Mouse (Mus musculus) CD4-positive helper T cell, adult 2 months (primary cell): ENCODE results near the gene Dhh.
"Not testable (repeated sequence)": the region's sequence is repeated elsewhere in the genome, so short reads cannot be mapped to it uniquely, and the experiment has no call there.

Experiments
- DNase-seq: peaks from one replicate; pipeline ENCODE4 v3.0.0-alpha.2; 2012; ENCODE audit warnings: low read depth, missing footprints, low spot score

Dhh gene

DNA sequence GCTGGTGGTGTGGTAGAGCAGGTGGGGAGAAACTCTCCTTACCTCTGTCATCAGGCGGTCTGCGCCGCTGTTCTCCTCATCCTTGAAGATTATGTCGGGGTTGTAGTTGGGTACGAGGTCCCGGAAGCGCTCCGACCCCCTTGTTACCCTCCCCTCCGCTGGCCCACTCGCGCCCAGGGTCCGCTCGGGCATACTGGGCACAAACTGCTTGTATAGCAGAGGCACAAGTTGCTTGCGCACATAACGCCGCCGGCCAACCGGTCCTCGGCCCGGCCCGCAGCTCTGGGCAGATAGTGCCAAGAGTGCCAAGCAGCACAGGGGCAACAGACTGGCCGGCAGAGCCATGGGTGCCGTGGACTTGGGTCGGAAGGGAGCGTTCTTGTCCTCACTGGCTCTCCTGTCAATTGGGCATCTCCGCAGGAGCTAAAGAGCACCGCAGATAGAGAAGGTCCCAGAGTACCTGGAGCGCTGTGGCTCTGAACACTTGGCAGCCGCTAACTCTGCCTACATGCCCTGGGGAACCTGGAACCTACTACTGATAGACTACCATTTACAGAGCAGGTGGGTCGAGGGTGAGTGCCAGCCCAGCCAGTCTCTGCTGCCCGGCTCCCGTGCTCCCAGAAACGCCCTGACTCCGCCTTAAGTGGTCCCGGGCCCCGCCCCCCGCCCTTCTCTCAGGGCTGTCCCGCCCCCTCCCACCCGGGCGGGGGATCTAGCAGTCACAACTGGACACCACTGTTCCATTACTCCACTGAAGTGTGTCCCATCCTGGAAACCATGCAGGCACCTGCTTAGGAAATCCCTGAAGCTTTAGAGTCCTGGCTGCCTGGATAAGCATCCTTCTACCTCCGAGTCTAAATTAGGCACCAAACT, at the start of gene Dhh:
Gene Dhh (minus strand): TSS at position 613 of the 873 bp plus-strand sequence.
- no peak for DNase-seq

DNA sequence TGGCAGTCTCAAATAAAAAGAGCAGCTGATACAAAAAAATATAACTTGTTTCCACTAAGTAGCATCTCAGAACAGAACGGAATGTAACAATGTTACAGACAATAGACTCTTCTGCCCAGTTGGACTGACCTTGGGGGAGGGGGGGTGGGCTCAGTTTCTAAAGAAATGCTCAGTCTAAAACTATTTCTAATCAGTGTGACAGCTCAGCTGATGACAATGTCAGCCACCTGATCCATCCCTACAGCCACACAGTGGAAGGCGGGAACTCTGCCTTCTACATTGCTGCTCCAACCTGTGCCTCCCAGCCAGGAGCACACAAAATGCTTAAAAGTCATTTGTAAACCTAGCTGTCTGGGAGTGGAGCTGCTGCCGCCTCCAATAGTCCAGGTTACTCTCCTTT, 49.5 kb upstream of the Dhh start:
- no peak for DNase-seq

DNA sequence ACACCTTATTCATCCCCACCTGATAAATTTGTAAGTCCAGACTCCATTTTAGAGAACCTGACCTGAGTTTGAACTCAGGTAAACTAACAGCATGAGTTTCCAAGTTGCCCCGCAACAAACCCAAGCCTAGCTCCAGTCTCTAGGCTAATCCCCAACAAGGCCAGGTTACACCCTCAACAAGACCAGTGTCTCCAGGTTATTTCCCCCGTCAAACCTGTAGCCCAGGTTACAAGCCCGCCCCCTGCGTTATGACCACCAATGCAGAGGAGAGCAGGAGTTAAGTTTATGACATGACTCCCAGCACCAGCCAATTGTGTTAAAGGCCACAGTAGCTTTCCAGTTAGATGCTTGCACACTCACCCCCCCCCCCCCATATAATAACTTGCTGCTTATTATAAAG, 44.8 kb upstream of the Dhh start:
- DNase-seq: no peak

DNA sequence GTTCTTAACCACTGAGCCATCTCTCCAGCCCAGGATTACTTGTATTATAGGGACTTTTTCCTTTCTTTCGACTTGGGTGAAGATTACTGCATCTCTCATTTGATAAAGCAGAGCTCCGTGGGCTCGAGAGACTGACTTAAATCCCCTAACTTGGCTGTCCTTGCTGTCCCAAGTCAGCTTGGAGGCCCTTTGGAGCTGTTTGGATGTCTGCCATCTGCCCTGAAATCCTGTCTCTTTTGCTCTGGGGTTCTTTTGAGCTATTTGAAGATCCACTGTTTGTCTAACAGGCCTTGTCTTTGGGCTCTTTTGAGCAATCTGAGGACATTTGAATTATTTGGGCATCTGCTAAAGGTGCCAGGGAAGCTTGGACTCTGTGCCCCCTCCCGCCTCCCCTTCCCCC, 43.7 kb upstream of the Dhh start:
- DNase-seq: no peak

DNA sequence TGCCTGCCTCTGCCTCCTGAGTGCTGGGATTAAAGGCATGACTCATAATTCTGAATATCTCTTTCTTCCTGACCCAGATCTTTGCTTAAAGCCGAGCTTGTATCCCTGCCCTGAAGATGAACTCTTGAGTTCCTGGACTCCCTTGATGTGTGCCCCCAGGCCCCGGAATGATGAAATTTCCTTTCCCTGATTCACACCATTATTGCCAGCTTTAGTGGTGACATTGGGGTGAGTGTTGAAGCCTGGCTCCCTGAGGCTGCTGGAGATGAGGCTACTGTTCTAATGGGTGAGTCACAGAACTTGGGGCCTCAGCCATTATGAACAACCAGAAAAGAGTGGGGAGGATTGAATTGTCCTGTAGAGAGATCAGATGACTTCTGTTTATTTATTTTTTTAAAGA, 43.2 kb upstream of the Dhh start:
- DNase-seq: no peak

DNA sequence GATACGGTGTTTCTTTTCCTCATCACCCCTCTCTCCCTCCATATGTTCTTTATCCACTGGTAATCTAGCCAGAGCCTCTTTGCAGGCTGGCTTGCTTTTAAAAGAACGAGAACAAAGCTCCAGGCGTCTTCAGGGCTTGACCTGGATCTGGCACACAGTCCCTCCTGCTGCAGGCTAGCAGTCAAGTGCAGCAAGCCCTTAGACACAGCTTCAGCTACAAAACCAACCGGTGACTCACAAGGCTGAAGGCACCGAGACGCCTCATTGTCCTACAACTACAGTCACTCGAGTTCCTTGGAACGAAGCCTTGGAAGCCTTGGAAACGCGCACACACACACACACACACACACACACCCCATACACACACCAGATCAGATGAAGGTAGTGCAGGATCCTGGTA, 42.5 kb upstream of the Dhh start:
- DNase-seq: no peak

DNA sequence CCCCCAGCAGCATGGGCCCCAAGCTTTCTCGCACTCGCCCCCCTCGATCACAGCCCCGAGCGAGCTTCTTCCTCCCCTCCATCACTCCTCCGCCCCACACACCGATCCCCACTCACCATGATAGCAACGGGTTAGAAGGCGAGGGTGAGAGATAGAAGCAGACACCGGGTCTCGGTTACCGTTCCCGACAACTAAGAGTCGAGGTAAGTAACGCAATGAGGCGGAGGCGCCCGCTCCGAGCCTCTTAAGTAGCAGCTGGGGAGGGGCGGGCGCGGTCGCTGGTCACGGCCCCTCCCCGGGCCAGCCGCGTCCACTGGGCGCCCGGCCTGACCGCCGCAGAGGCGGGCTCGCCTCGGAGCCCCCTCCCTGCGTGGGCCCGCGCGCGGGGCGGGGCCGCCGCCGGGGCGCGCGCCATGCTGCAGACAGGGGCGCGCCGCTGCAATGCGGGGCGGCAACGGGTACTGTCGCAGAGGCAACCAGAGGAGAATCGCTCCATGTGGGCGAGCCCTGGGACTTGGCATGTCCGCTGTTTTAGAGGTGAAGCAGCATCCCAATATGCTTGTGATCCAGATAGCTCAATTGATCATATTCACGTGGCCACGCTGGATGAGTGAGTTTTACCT, 36.0 kb upstream of the Dhh start, which contains the start of gene Tuba1b:
Gene Tuba1b (minus strand): TSS at position 349 of the 623 bp plus-strand sequence.
- peak; percentile 92 for DNase-seq

DNA sequence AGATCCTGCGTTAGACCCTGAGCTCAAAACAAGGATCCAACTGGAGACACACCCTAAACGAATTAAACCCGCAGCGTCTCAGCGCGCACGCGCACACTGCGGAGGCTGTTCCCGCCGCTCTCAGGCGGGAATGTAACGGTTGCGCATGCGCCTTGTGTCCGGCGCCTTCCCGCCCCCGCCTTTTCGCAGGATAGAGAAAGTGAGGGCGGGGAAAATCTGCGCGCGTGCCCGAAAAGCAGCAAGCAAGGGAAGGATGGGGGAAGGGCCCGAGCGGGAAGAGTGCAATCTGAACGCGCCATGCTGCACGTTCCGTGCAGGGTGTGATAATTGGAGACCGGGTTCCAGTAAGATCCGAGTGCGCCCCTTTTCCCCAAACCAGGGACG, 35.5 kb upstream of the Dhh start:
- DNase-seq: peak; percentile 97

DNA sequence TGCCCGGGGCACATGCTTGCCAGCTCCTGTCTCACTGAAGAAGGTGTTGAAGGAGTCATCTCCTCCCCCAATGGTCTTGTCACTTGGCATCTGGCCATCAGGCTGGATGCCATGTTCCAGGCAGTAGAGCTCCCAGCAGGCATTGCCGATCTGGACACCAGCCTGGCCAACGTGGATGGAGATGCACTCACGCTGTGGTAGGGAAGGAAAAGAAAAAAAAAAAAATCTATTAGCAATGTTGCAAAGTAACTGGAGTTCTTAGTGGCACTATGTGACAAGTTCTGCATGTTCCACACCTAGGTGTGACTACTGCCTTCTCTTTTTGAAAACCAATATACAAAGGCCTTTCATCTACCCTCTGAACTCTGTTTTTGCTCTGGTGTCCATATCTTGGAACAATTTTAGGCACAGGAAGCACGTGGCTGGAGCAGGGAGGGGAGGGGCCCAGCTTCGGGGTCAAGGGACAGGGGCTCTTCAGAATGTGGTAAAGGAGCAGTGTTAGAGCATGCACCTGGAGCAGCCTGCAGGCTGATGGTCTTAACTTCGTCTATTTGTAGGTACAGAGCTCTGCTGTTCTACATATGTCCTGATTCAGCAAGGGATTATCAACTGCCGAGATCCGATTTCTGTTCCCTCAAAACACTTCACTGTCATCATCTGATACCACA, 34.8 kb upstream of the Dhh start:
- DNase-seq: not testable (repeated sequence)

DNA sequence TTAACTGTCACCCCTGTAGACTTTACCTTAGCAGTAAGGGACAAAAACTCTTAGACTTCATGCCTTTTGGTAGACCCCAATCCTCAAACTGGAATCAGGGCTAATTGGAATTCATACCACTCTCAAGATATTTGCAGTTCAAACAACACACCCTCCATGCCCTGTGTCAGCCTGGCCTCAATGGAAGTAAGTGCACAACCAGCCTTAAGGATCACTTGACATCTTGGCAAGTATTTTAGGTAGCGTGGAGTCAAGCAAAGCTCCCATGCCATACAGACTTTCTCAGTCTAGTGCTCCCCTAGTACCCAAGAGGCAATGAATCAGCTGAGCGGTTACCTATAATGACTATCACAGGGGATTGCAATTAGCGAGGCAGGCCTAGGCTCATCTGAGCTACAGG, 32.7 kb upstream of the Dhh start:
- no peak for DNase-seq

DNA sequence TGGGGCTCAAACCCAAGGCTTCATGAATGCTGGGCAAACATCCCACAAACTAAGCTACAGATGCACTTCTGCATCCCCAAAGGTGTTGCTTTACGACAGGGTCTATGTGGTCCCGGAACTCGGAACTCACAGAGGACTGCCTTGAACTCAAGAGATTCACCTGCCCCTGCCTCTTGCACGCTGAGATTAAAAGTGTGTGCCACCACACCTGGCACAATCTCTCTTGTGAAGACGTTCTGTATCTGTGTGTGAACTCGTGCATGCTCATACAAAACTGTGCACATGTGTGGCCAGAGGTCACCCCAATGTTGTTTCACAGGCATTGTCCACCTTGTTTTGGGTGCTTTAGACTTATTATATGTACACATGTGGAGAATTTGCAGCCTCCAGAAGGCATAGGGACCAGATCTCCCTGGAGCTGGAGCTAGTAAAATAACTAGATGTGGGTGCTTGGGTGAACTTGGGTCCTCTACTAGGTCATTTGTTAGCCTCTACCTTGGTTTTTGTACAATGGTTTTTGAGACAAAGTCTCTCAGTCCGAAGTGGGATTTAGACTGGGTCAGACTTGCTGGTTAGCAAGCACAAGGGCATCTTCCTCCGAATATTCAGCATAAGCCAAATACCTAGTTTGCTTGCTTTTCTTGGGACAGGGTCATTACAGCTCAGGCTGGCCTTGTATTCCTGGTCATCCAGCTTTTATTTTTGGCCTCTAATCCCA, 31.8 kb upstream of the Dhh start:
- no peak for DNase-seq

DNA sequence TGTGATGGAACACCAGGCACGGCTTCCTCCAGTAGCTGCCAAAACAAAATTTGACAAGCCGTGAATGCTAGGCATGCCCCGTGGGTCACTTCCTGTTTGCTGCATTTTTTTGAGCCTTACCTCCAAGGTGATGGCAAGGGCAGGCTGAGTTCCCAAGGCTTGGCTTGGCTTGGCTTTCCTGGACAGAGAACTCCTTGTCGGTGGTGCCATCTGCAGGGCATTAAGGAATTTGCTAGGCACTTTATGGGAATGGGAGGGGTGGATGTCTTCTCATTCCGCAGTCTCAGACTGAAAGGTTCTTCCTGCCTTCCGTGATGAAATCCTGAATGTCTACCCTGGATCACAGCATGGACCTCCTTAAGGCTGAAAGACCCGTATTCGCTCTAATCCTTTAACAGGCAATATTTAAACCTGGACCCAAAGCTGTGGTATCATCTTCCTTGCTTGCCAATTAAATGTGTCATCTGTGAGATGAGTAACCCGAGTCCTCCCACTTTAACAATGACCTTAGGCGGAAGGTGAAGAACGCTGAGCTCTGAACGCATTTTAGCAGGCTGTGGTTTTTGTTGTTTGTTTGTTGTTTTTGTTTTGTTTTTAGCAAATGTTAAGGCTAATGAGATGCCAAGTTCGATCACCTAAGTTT, 30.4 kb upstream of the Dhh start:
- peak; percentile 55 for DNase-seq

DNA sequence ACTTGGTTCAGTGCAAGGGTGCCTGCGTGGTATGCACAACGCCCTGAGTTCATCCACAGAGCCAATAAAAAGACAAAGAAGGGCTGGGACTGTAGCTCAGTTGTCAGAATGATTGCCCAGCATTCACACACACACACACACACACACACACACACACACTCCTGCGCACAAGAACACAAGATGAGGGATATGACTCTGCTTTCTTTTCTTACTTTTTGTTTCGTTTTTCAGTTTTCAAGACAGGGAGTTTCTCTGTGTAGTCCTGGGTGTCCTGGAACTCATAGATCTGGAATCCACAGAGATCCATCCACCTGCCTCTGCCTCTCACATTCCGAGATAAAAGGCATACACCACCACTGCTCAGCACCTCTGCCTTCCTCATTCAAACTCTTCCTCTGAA, 29.2 kb upstream of the Dhh start:
- peak; percentile 81 for DNase-seq

DNA sequence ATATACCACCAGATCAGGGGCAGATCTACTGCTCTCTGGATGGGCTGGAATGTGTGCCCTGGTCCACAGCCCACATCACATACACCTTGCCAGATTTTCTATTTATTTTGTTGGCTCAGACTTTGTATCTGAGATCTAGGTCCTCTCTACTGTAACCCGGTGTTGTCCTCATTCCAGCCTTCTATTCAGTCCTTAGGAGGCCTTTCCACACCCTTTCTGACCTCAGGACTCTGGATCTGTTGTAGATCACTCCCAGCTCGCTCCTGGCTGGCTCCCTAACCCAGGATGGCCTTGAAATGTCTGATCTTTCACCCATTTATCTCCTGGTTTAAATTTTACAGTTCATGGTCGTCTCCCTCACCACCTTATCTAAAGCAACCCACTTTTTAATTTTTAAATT, 26.3 kb upstream of the Dhh start:
- DNase-seq: no peak

DNA sequence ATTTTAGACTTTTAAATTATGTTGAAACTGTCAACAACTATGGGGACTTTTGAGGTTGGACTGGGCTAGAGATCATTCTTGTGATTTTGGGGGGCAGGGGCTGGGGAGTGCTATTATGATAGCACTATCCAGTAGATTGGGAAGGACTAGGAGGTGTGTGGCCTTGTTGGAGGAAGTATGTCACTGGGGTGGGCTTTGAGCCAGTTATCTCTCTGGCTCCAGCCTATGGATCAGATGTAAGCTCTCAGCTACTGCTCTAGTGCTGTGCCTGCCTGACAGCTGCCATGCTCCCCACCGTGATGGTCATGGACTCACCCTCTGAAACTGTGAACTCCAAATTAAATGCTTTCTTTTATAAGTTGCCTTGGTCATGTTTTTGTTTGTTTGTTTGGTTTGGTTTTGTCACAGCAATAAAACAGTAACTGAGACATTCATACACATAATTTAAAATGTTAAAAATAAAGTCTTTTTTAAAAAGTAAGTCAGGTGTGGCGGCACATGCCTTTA, 24.7 kb upstream of the Dhh start:
- no peak for DNase-seq

DNA sequence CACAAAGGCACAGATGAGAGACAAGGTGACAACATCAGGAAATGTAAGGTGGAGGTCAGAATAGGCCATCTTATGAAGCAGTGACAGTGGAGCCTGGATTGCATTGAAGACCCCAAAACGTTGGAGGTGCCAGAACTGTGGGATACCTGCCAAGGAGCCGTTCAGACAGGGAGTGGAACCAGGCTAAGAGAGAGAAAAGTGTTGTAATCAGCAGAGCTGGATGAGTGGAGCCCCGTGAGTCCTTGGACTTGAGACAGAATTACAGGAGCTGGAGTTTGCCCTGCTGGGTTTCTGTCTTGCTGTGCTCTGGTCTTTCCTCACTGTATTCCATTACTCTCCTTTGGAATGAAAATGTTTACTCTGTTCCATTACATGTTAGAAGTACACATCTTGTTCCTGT, 24.2 kb upstream of the Dhh start:
- no peak for DNase-seq

DNA sequence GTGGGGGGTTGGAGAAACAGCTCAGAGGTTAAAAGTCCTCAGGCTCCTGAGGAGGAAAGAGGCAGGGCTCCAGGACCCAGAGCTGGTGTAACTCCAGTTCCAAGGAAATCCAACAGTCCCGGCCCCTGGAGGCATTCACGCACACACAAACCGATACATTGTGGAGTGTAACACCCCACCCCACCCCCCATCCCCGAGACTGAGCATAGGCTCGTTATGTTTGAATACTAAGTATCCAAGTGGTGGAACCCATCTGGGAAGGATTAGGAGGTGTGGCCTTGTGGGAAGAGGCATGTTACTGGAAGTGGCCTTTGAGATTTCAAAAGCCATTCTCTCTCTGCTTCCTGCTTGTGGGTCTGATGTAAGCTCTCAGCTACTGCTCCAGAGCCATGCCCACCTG, 23.2 kb upstream of the Dhh start:
- no peak for DNase-seq

DNA sequence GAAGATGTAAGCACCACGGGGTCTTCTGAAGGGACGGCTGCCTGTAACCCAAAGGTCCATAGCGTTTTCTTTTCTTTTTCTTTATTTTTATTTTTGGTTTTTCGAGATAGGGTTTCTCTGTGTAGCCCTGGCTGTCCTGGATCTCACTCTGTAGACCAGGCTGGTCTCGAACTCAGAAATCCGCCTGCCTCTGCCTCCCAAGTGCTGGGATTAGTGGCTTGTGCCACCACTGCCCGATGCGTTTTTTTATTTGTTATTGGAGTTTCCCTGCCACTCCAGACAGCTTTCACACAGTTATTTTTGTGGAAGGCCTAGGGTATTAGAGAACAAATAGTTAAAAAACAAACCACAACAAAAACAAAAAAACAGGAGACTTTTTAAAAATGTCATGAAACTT, 20.2 kb upstream of the Dhh start:
- not testable (repeated sequence) for DNase-seq

DNA sequence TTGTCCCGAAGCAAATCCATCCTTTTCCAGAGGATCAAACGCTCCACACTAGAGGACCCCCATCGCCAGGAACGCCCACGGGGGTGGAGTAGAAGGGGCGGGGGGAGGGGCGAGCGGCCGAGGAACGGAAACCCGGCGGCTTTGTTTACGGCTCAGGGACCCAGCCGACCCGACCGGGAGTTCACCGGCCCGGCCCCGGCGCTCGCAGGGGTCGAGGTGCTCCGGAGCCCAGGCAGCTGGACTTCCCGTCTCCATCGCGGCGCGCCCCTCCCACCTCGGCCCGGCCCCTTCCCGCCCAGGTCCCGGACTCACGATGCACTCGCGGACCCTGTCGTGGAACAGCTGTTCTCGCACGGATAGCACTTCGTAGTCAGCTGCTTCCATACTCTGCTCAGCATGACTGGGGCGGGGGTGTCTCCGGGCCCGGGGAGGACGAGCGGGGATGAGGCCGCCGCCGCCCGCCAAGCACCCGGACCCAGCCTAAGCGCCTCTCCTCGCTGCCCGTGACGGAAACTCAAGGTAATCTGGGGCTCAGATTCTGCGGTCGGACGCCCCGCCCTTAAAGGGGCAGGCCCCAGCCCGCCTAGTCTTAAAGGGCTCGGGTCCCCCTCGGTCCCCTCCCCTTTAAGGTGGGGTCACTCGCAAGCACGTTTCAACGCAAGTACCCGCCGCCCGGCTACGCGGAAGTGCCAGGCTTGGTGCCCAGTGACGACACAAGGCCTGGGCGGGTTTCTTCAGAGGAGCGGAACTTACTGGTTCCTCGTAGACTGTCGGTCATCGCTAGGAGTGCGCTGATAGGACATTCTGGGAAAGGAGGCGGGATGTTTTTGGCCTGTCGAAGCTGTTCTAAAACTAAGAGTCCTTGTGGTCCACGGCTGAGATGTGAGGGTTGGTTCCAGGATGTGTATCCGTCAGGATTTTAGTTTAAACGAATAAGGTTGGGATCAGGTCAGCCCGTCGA, 19.5 kb upstream of the Dhh start, which contains the start of gene Lmbr1l:
Gene Lmbr1l (minus strand): TSS at position 694 of the 961 bp plus-strand sequence.
- DNase-seq: peak; percentile 100

DNA sequence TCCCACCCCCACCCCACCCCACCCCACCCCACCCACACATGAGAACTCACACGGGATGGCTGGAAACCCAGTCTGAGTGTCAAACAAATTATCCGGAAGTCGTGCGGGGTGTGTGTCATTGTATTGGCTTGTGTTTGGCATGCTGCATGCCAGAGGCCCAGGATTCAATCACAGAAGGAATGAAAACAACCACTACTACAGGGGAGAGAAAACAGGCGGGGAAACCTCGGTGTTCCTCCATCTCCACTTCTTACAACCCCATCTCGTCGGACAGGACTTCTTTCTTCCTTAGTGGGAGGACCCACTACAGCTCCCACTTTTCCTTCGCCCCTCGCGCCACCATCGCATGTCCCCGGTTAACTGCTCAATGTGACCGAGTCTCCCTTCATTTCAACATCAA, 18.8 kb upstream of the Dhh start:
- peak; percentile 45 for DNase-seq
